Comparison of ENCODE assay signal across 8 mouse cellular contexts in the genomic region with DNA sequence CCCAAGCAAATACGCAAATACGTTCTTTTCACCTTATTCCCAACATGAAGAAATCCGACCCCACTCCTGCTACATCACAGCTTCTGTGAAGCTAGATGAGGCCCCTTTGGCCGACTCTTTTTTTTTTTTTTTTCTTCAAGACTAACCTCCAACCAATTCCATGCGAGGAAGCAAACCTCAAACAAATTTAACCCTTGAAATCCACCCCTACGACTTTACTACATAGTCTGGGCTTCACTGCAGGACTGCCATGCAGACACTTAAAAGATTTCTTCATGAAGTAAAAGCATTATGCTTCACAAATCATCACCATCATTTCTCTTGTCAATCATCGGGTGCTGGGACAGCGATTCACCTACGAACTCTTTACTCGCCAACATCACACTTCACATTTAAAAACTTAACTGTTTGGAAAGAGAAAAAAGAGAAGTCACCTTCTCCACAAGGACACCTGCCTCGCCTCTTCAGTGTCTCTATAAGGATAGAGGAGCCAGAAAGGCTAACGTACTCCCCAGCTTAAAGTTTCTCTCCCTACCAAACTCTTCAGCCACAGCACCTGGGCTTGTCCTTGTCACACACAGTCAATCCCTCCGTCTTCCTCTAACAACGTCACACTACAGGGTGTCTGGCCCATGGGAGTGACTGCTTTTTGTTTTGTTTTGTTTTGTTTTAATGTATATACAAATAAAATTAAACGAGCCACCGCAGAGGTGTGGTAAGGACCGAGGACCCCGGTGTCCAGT. TPM values are rescaled to one million over a fixed set of nuclear protein-coding genes. Genes with fewer than 3 reads are reported as not detected.
A peak's percentile ranks its signal among the peaks of the same experiment; 100 is the strongest.
DNase-seq lines count a peak whose midpoint lies in the region; ATAC-seq and TF ChIP-seq lines count a peak whose summit lies in the region.

No protein-coding gene starts in this region.

- H3K9me3 ChIP-seq in heart, embryonic 13.5 days: no peaks in the 10 kb centered on the region
- H3K9me3 ChIP-seq in MEL (replicated peaks; ENCODE audit: insufficient read depth, low read length): no peaks in the 10 kb centered on the region
- no peaks in the 10 kb centered on the region for H3K9me3 ChIP-seq in forebrain, postnatal 0 days (ENCODE audit: low read length)

- no peak for ATAC-seq in heart, embryonic 13.5 days (ENCODE audit: extremely low read depth, insufficient number of reproducible peaks, low FRiP score, low TSS enrichment)
- no peak for ATAC-seq in forebrain, postnatal 0 days

- TF ChIP-seq RAD21 in MEL (IDR thresholded peaks at IDR 0.05; ENCODE audit: low read depth, low read length): no peak

- TF ChIP-seq POLR2A in MEL (IDR thresholded peaks at IDR 0.05; ENCODE audit: control insufficient read depth in 1 of 2, insufficient read depth in 1 of 2, low read depth in 1 of 2, low read length in 2 of 2, poor library complexity in 1 of 2): no peak

- no peak for TF ChIP-seq CTCF in MEL (IDR thresholded peaks at IDR 0.05 in 2 of 3, conservative IDR thresholded peaks at IDR 0.05 in 1 of 3; ENCODE audit: control insufficient read depth in 1 of 3, insufficient read depth in 1 of 3, low read depth in 2 of 3, low read length in 3 of 3, poor library complexity in 1 of 3, severe bottlenecking in 1 of 3)
- TF ChIP-seq CTCF in forebrain, postnatal 0 days (IDR thresholded peaks at IDR 0.05; ENCODE audit: low read depth): no peak

- peak overlapping the region; percentile 97 for H3K4me3 ChIP-seq in heart, embryonic 13.5 days
- peak overlapping the region; percentile 83 to 100 for H3K4me3 ChIP-seq in MEL (ENCODE audit: control insufficient read depth in 1 of 2, insufficient read depth in 1 of 2, low read depth in 2 of 2, low read length in 2 of 2)
- peak overlapping the region; percentile 97 for H3K4me3 ChIP-seq in forebrain, postnatal 0 days (ENCODE audit: low read depth, low read length)
- peak overlapping the region; percentile 57 for H3K4me3 ChIP-seq in macrophage (ENCODE audit: inconsistent target)

- H3K4me1 ChIP-seq in heart, embryonic 13.5 days: peaks cover 32% of the 10 kb centered on the region
- peaks cover 0 to 8% of the 10 kb centered on the region in 2 experiments; a peak in 1 of 4 replicates for H3K4me1 ChIP-seq in MEL (ENCODE audit: control insufficient read depth in 1 of 2, insufficient read depth in 2 of 2, low read length in 2 of 2)
- peaks cover 22% of the 10 kb centered on the region for H3K4me1 ChIP-seq in forebrain, postnatal 0 days (ENCODE audit: insufficient read depth)

- 0 out of 2 replicates have a peak, but pooled peaks cover 12% of the 10 kb centered on the region for H3K27me3 ChIP-seq in heart, embryonic 13.5 days (replicated peaks)
- no peaks in the 10 kb centered on the region for H3K27me3 ChIP-seq in MEL (ENCODE audit: control insufficient read depth in 1 of 2, insufficient read depth in 2 of 2, low read length in 2 of 2)
- H3K27me3 ChIP-seq in forebrain, postnatal 0 days (ENCODE audit: insufficient read depth, low read length): no peaks in the 10 kb centered on the region

- DNase-seq in heart, adult 9 months (ENCODE audit: low spot score in 2 of 2): no peak
- DNase-seq in MEL (ENCODE audit: low read depth, low spot score): peak; percentile 65
- peak; percentile 29 for DNase-seq in forebrain, postnatal 0 days
- no peak for DNase-seq in adrenal gland, postnatal 14 days
- DNase-seq in urinary bladder, postnatal 14 days (ENCODE audit: low spot score): no peak
- DNase-seq in gastrocnemius, adult 8-10 months (ENCODE audit: low spot score in 2 of 2): no peak

- H3K79me2 ChIP-seq in MEL (ENCODE audit: control insufficient read depth, insufficient read depth, low read length, poor library complexity) (peaks cover 60% of the 10 kb centered on the region), macrophage (ENCODE audit: inconsistent target) (peaks cover 58% of the 10 kb centered on the region)

- peak overlapping the region; percentile 92 for H3K4me2 ChIP-seq in heart, embryonic 13.5 days
- peak overlapping the region; percentile 65 for H3K4me2 ChIP-seq in forebrain, postnatal 0 days (ENCODE audit: low read depth)

- peak overlapping the region; percentile 98 for H3K9ac ChIP-seq in heart, embryonic 13.5 days
- H3K9ac ChIP-seq in MEL (ENCODE audit: control insufficient read depth, low read depth, low read length, poor library complexity, severe bottlenecking): peak overlapping the region; percentile 100
- H3K9ac ChIP-seq in forebrain, postnatal 0 days: peak overlapping the region; percentile 100

- no peaks in the 10 kb centered on the region for H3K36me3 ChIP-seq in heart, embryonic 13.5 days
- H3K36me3 ChIP-seq in MEL (ENCODE audit: control insufficient read depth in 1 of 2, insufficient read depth in 2 of 2, low read length in 2 of 2) (peaks cover 13 to 15% of the 10 kb centered on the region in 2 experiments), macrophage (ENCODE audit: inconsistent target) (no peaks in the 10 kb centered on the region)
- no peaks in the 10 kb centered on the region for H3K36me3 ChIP-seq in forebrain, postnatal 0 days (ENCODE audit: insufficient read depth)

- TF ChIP-seq EP300 in MEL (IDR thresholded peaks at IDR 0.05; ENCODE audit: low read depth in 1 of 2, low read length in 2 of 2): no peak

- H3K27ac ChIP-seq in heart, embryonic 13.5 days (replicated peaks): peak overlapping the region; percentile 96; the same call in 1 of the 2 replicates
- peak overlapping the region; percentile 99 for H3K27ac ChIP-seq in MEL (ENCODE audit: control insufficient read depth, low read depth, low read length)
- peak overlapping the region; percentile 98 for H3K27ac ChIP-seq in forebrain, postnatal 0 days (ENCODE audit: low read depth, low read length)
- no peak overlapping the region for H3K27ac ChIP-seq in macrophage

- 12% methylated on average over 18 of the region's 18 CpGs for WGBS in heart, embryonic 13.5 days
- 7% methylated on average over 18 of the region's 18 CpGs for WGBS in forebrain, postnatal 0 days
- 50% methylated on average over 18 of the region's 18 CpGs for WGBS in macrophage (ENCODE audit: missing documents)

TF ChIP-seq in MEL, 35 proteins besides CTCF, POLR2A, EP300 and RAD21:
- TF ChIP-seq MEF2A (IDR thresholded peaks at IDR 0.05; ENCODE audit: extremely low read depth, insufficient replicate concordance, low read depth, low read length, poor library complexity, severe bottlenecking) (no peak), SIN3A (IDR thresholded peaks at IDR 0.05; ENCODE audit: low read length) (peak; percentile 58), E2F4 (IDR thresholded peaks at IDR 0.05; ENCODE audit: borderline replicate concordance, low read depth, low read length) (no peak), POLR2AphosphoS2 (IDR thresholded peaks at IDR 0.05; ENCODE audit: low read length) (0 out of 2 replicates have a peak, but pooled peaks have one; percentile 21), ZMIZ1 (IDR thresholded peaks at IDR 0.05; ENCODE audit: low read depth, low read length) (0 out of 2 replicates have a peak, but pooled peaks have one; percentile 29), CHD2 (IDR thresholded peaks at IDR 0.05; ENCODE audit: low read length) (no peak), RCOR1 (IDR thresholded peaks at IDR 0.05; ENCODE audit: low read depth, low read length) (no peak), ETS1 (IDR thresholded peaks at IDR 0.05; ENCODE audit: low read depth, low read length) (0 out of 2 replicates have a peak, but pooled peaks have one; percentile 26), ZNF384 (IDR thresholded peaks at IDR 0.05; ENCODE audit: low read depth, low read length) (peak; percentile 92), TCF12 (IDR thresholded peaks at IDR 0.05; ENCODE audit: low read depth, low read length) (peak; percentile 11; the same call in 1 of the 2 replicates), UBTF (IDR thresholded peaks at IDR 0.05; ENCODE audit: borderline replicate concordance, insufficient read depth, low read depth, low read length) (0 out of 2 replicates have a peak, but pooled peaks have one; percentile 49), TBP (IDR thresholded peaks at IDR 0.05; ENCODE audit: low read depth, low read length) (peak; percentile 55; the same call in 1 of the 2 replicates), MYC (IDR thresholded peaks at IDR 0.05; ENCODE audit: low read depth, low read length) (no peak)

RNA-seq across cellular contexts. Expression of gene Ncoa1, which starts 1.6 kb away (rescaled TPM):
- 4.4 and 4.9 TPM in 2 replicates for polyA plus RNA-seq in heart, embryonic 13.5 days (2015; fragmentation: Nextera tagmentation; extraction: Ambion mirVana)
- total RNA-seq in MEL (2012; rRNA removed): 45.0 and 48.4 TPM in 2 replicates
- polyA plus RNA-seq in MEL (2012; ENCODE audit: insufficient read depth in 1 of 2, insufficient read length in 2 of 2, low read depth in 1 of 2, low replicate concordance in 2 of 2, missing spikeins in 1 of 2): 10 to 100 TPM; 36.0 to 65.0 TPM
- 43.2 and 46.1 TPM in 2 replicates for total RNA-seq in forebrain, postnatal 0 days (2014; rRNA removed)
- 15.5 and 20.2 TPM in 2 replicates for polyA plus RNA-seq in forebrain, postnatal 0 days (2015; fragmentation: Nextera tagmentation; extraction: Ambion mirVana)
- total RNA-seq in macrophage (2018; cell fraction: chromatin; rRNA removed): 100 to 1,000 TPM in 16 of 26 experiments, 10 to 100 TPM in 10; 22.8 to 137 (median 105) TPM
- 10 to 100 TPM; 21.1 to 42.1 (median 30.2) TPM for total RNA-seq in macrophage (2018; cell fraction: cytosol; rRNA removed)
- 10 to 100 TPM; 18.5 to 87.3 (median 61.7) TPM for total RNA-seq in macrophage (2018; cell fraction: nucleus; rRNA removed)
- polyA plus RNA-seq in macrophage (2018): 16.5 to 19.9 TPM (median 19.2 TPM) in 3 replicates
- 39.1 and 39.8 TPM in 2 replicates for total RNA-seq in adrenal gland, postnatal 14 days (2021)
- total RNA-seq in gastrocnemius, adult 8-10 months (2022): 10 to 100 TPM; 22.4 to 31.5 (median 26.2) TPM

Comparison
In these comparisons a context has a peak if more than half of its experiments do, and no peak if none do; other contexts are left out.
1. DNase-seq: peak in MEL (single experiment) and forebrain, postnatal 0 days (single experiment); none in heart, adult 9 months (0 of 2), adrenal gland, postnatal 14 days (single experiment), urinary bladder, postnatal 14 days (single experiment) and gastrocnemius, adult 8-10 months (0 of 2).
2. Peak in every context shown above with its lines, with median percentiles within 50 percentile points of each other: H3K4me3 ChIP-seq and H3K9ac ChIP-seq.